Mouse (Mus musculus) brain, adult 2 months (tissue): Measurements from ENCODE around the gene Pusl1.
A peak's percentile ranks its signal among the peaks of the same experiment; 100 is the strongest.

ENCODE experiments used
- DNase-seq: peaks from one replicate; pipeline ENCODE4 v3.0.0; 2011; ENCODE audit warnings: low read depth, low spot score

Pusl1 gene

GRCm38 (mm10) chr4:155891551-155892001 lies at the start of gene Pusl1, which contains the start of gene Acap3:
Gene Pusl1, minus strand, starts transcription at chr4:155891781.
Gene Acap3, plus strand, starts transcription at chr4:155891822.
- DNase-seq = peak; percentile 98

- DNase-seq = no peak
Observed at GRCm38 (mm10) chr4:155932031-155932430, 40.5 kb upstream of the Pusl1 start.

- DNase-seq = no peak
Observed at GRCm38 (mm10) chr4:155908751-155909150, 17.2 kb upstream of the Pusl1 start.

DNA sequence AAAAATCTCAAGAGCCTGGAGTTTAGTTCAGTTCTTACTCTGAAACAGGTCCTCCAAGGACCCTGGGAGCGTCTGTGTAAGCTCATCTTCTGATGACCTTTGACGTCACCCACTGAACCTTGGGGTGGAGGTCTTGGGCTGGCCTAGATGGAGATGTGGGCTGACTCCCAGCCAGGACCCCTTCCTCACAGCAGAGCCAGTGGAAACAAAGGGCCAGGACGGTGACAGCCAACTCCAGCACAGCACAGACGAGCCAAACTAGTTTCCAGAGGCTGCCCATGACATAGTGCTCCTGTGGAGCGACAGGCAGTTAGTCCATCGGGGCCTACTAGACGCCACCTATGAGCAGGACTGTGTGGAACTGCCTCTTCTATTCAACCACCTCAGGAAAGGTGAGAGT lies 16.7 kb upstream of the Pusl1 start:
- no peak for DNase-seq

DNA sequence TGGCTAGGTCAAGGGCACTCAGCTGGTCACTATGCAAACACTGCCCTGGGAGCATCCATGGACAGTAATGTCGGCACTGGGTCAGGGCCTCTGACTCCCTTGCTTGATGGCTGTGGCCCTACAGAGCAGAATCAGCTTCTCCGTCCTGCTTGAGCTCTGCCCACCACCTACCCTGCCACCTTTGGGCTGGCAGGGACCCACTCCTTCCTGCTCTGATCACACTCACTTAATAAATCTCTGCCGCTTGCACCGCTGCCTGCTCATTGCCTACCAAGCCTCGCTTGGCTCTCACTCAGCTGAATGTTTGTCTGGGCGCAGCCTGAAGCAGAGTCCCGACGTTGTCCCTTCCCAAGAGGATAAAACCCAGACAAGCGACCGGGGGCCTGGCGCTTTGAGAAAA lies 15.4 kb upstream of the Pusl1 start:
- DNase-seq = no peak

- DNase-seq = no peak
Observed at GRCm38 (mm10) chr4:155906125-155906524, 14.5 kb upstream of the Pusl1 start.

DNA sequence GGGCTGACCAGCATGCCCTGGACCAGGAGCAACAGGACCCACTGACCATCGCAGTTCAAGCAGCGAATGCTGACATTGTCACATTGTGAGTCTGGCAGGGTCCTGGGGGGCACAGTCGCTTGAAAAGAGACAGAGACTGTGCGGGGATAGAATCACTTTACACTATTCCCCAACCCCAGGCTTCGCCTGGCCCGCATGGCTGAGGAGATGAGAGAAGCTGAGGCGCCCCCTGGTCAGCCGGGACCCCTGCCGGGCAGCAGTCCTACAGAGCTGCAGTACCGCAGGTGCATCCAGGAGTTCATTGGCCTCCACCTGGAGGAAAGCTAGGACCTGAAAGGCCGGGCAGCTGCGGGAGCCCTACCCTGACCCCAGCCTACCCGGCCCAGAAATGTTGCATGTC lies 14.1 kb upstream of the Pusl1 start:
- DNase-seq = no peak

DNA sequence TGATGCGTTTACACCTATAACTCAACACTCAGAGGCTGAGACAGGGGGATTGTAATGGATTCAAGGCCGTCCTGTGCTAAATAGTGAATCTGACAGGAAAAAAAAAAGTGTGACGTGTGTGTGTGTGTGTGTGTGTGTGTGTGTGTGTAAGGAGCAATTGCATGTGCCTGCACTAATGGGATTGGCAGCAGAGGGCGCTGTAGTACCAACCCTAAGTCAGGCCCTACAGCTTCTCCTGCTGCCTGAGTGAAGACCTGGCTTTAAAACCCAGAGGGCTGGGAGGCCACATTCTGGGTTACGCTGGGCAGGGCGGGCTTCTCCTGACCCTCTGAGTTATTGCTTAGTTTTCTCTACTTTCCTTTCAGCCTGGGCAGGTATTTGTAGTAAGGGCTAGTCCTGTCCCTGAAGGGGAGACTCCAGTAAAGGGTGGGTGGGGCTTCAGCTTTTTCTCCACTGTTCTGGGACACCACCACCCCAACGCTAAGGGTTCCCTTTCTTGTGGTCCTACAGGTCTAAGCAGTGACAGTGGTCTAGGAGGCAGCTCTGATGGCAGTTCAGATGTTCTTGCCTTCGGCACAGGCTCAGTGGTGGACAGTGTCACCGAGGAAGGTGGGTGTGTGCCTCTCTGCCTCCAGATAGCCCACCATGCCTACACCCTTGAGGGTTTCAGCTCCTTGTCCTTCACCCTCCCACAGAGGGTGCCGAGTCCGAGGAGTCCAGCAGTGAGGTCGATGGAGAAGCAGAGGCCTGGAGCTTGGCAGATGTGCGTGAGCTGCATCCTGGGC lies 12.9 kb upstream of the Pusl1 start:
- DNase-seq = peak; percentile 66

GRCm38 (mm10) chr4:155903246-155903645 lies 11.7 kb upstream of the Pusl1 start:
- DNase-seq = no peak

GRCm38 (mm10) chr4:155901205-155901604 lies 9.6 kb upstream of the Pusl1 start:
- DNase-seq = peak; percentile 88

GRCm38 (mm10) chr4:155899355-155899754 lies 7.8 kb upstream of the Pusl1 start:
- no peak for DNase-seq

- DNase-seq = no peak
Observed at GRCm38 (mm10) chr4:155898318-155898717, 6.7 kb upstream of the Pusl1 start.

DNA sequence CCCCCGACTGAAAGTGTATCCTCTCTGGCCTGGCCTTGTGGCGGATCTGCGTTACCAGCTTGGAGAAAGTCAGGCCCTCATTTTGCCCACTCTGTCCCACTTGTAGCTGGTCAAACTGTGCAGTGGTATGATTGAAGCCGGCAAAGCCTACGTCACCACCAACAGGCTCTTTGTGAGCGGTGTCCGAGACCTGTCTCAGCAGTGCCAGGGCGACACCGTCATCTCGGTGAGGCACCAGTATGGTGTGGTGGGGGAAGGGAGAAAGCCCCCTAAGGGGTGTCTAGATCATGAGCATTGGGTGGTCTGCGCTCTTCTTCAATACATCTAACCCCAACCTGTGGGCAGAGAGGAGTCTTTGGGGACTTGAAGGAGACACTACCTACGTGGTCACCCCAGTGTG lies 4.9 kb upstream of the Pusl1 start:
- DNase-seq = no peak

DNA sequence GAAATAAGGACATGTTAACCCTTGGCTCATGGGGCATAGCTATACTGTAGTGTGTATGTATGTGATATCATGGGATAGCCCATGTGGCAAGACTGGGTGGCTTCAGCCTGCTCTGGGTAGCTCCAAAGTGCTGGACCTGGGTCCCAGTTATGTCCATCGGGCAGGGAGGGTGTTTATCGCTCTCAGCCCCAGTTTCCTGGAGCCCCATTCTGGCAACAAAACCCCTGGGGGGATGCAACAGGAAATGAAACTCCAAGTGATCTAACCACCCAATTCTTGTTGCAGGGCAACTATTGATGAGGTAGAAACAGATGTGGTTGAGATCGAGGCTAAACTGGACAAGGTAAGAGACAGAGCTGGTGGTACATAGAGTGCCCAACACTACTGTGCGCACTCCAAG lies 4.2 kb upstream of the Pusl1 start:
- DNase-seq = no peak

DNA sequence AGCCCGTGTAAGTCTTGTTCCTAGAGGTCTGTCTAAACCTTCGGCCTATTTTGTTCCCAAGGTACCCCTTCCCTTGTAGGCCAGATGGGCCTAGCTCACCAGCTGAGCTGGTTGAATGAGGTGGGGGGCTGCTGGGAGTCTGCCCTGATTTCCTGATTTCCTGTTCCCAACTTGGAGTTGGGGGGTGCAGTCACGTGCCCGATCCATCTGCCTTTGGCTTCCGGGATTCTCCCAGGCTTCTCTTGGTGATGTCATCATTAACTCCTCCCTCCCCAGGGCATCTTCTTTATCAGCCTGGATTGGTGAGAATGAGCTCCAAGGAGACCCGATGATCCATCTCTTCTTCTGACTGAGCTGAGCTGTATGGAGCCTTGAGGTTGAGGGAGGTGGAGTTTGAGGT lies 3.6 kb upstream of the Pusl1 start:
- peak; percentile 90 for DNase-seq

GRCm38 (mm10) chr4:155894311-155894881 lies 2.8 kb upstream of the Pusl1 start:
- DNase-seq = peak; percentile 87

- no peak for DNase-seq
Observed at GRCm38 (mm10) chr4:155893212-155893690, 1.7 kb upstream of the Pusl1 start.

GRCm38 (mm10) chr4:155892438-155893211 lies 1.0 kb upstream of the Pusl1 start:
- DNase-seq = peak; percentile 61

GRCm38 (mm10) chr4:155892017-155892416 lies 436 bp upstream of the Pusl1 start:
- DNase-seq = peak; percentile 95

DNA sequence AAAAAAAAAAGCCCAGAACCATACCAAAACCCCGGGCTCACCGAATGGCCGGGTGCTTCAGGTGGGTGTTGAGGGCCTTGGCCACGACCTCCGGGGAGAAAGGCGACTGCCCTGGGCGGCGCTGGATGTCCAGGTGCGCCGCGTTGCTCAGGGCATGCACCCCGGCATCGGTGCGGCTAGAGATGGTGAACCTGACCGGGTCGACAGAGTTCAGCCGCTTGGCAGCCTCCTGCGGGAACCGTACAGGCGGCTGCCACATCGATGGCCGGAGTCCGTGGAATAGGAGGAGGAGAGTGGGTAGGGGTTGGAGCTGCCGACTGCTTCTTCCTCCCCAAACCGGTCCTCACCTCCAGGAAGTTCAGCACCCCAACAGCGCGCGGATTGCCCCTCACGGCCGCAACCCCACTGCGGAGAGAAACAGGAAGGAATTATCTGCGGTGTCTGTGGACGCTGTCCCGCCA lies 540 bp downstream of the Pusl1 start:
- no peak for DNase-seq

DNA sequence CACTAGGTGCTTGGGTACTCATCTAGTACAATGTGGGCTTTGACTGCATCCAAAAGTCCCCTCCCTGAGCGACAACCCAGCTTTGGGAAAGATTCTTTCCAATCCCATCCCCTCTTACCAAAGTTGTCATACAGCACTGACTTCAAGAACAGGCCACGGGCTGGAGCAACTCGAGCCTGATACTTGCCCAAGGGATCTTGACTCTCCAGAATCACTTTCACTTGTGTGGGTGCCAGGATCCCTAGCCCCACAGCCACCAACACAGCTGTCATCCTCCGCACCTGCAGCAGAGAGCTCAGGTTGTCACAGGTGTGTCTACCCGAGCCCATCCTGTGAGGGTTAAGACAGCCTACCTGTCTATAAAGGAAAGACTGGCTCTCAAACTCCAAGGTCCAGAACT lies 2.3 kb downstream of the Pusl1 start:
- no peak for DNase-seq

- no peak for DNase-seq
Observed at GRCm38 (mm10) chr4:155888181-155888580, 3.4 kb downstream of the Pusl1 start.
